Mouse (Mus musculus) heart, embryonic 14.5 days (tissue): ENCODE measurements around the gene Sdf2. TPM values are rescaled to one million over a fixed set of nuclear protein-coding genes. Genes with fewer than 3 reads are reported as not detected.

Experiments
- ATAC-seq: fragments of 200-750 bp; cut with Nextera tagmentation; 2 replicates; pipeline ENCODE4 v1.8.0; 2017; ENCODE audit warnings: low read depth, moderate TSS enrichment; ENCODE audit not compliant: insufficient number of reproducible peaks, insufficient read depth, low FRiP score
- H3K27ac ChIP-seq, 2 experiments: fragments of 200-500 bp in 1 of 2; fragments of 300-500 bp in 1 of 2; sonication (generic) in 1 of 2; replicated peaks in 1 of 2; 2 replicates each; pipeline ENCODE4 v1.5.1; 2012 to 2014; ENCODE audit warnings: low read depth in 2 of 2, low read length in 2 of 2, control low read depth in 1 of 2, mild to moderate bottlenecking in 1 of 2, mixed read lengths in 1 of 2; ENCODE audit not compliant: control insufficient read depth in 1 of 2, insufficient read depth in 1 of 2
- H3K27me3 ChIP-seq: fragments of 300-500 bp; sonication (generic); 2 replicates; pipeline ENCODE4 v1.6.1; 2014; ENCODE audit warnings: mild to moderate bottlenecking, low read length, control low read depth; ENCODE audit not compliant: control insufficient read depth, insufficient read depth
- H3K36me3 ChIP-seq: fragments of 300-500 bp; sonication (generic); 2 replicates; pipeline ENCODE4 v1.6.1; 2014; ENCODE audit warnings: mild to moderate bottlenecking, control low read depth, low read length, mixed read lengths; ENCODE audit not compliant: control insufficient read depth, insufficient read depth
- H3K4me1 ChIP-seq, 2 experiments: fragments of 200-500 bp in 1 of 2; fragments of 300-500 bp in 1 of 2; sonication (generic) in 1 of 2; 2 replicates each; pipeline ENCODE4 v1.6.1; 2012 to 2014; ENCODE audit warnings: low read length in 2 of 2, control low read depth in 1 of 2, mixed read lengths in 1 of 2; ENCODE audit not compliant: control insufficient read depth in 2 of 2, insufficient read depth in 2 of 2
- H3K4me2 ChIP-seq: fragments of 300-500 bp; sonication (generic); 2 replicates; pipeline ENCODE4 v1.6.1; 2014; ENCODE audit warnings: mild to moderate bottlenecking, low read length
- H3K4me3 ChIP-seq, 2 experiments: fragments of 200-500 bp in 1 of 2; fragments of 300-500 bp in 1 of 2; sonication (generic) in 1 of 2; 2 replicates each; pipeline ENCODE4 v1.5.1; 2012 to 2014; ENCODE audit warnings: low read length in 2 of 2, mild to moderate bottlenecking in 2 of 2, control low read depth in 1 of 2, low read depth in 1 of 2, moderate library complexity in 1 of 2; ENCODE audit not compliant: control insufficient read depth in 1 of 2, insufficient read depth in 1 of 2
- H3K9ac ChIP-seq: fragments of 300-500 bp; sonication (generic); 2 replicates; pipeline ENCODE4 v1.6.1; 2014; ENCODE audit warnings: mild to moderate bottlenecking, low read length
- H3K9me3 ChIP-seq: fragments of 300-500 bp; sonication (generic); 2 replicates; pipeline ENCODE4 v1.6.1; 2016; ENCODE audit warnings: low read length, control low read depth; ENCODE audit not compliant: control insufficient read depth
- WGBS: fragments of 180-500 bp; shearing (Covaris S2); extraction: QIAGEN DNeasy Blood & Tissue Kit; methylation state at CpG from one replicate; pipeline ENCODE4 v1.1.7; 2014; 5-methylcytosine and 5-hydroxymethylcytosine counted together
- polyA plus RNA-seq: library from polyadenylated mRNA; unstranded; fragments of >200 nt; fragmentation: Nextera tagmentation; extraction: Ambion mirVana; gene quantifications from 2 replicates; pipeline ENCODE4 v1.2.1, GENCODE M21; 2014

The Sdf2 gene
- polyA plus RNA-seq, 1 experiment from 2014 or later = 75.8 TPM

DNA sequence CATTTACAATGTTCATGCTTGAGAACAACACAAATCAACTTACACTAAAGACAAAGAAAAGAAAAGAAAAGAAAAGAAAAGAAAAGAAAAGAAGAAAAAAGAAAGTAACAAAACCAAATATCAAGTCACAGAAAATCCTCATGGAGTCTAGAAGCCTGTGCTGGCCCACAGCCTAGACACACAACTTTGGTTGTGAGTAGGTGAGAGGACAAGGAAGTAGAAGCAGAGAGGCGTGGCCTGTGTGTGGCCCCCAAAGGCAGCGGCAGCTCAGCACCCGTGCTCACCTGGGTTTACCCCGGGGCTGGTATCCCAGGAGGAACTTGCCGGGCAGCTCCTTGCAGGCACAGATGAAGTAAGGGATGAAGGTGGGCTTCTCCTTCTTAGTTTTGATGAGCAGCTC is 34.0 kb upstream of the Sdf2 start:
- ATAC-seq = no peak

DNA sequence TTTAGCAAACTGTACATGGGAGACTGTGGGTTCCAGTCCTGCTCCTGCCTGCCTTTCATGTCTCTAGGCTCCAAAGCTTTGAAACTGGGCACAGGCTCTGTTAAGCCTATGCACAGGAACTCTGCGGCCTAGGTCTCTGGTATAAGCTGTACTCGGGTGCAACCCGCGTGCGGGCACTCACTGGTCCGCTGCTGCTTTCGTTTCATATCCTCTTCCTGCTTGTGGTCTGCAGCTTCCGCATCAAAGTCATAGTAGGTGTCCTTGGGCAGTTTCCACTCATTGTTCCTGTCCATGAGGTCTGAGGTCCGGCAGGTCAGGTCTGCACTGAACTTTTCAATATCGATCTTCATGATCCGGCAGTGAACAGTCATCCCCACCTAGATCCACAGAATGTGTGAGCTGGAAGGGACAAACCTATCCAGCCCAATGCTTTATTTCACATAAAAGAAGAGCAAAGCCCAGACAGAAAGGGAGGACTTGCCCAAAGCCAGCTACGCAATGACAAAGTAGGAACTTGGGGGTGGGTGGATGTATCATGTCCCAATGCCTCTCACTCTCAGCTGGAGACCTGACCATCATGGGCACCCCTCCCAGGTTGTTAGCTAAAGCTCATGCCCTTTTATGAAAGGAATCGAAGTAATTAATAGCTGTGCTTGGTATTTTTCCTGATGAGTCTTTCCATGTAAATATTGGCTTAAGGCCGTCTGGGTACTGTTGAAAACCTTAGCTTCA is 32.3 kb upstream of the Sdf2 start:
- 95% methylated on average over 14 of the region's 14 CpGs for WGBS
- no peaks in the 10 kb centered on the region for H3K4me1 ChIP-seq
- no peak overlapping the region for H3K4me2 ChIP-seq

More for the DNA sequence above, 34.0 kb upstream of the Sdf2 start:
- Histone ChIP-seq H3K36me3 (peaks cover 100% of the 10 kb centered on the region), H3K4me3 (no peak overlapping the region), H3K27ac (no peak overlapping the region), H3K9ac (no peak overlapping the region), H3K9me3 (no peaks in the 10 kb centered on the region), H3K4me2 (no peak overlapping the region), H3K4me1 (no peaks in the 10 kb centered on the region), H3K27me3 (no peaks in the 10 kb centered on the region)
- WGBS = 79% methylated on average over 5 of the region's 5 CpGs

DNA sequence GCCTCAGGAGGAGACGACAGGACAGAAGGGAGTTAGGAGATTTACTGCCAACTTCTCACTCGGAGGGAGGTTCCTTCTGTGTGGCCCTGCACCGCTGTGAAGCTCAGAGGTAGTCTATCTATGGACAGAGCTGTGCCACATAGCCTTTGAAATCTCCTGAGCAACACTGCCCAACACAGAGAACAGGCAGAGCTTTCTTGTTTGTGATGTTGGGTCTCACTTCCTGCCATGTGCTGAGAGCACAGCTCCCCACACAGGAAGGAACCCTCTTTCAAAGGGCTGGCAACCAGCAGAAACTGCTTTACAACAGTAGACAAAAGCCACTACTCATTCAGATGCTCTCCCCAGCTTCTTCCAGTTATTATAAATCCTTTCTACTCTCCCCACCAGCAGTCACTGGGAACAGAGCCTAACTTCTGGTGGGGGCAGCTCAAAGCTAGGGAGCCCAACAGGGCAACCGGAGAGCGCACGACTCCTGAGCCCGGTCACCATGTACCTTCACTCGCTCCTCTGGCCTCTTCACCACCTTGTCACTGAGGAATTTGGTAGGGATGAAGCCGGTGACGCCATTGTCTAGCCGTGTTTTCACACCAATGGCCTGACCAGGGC is 29.7 kb upstream of the Sdf2 start:
- 85% methylated on average over 11 of the region's 11 CpGs for WGBS
- no peaks in the 10 kb centered on the region for H3K4me1 ChIP-seq
- no peak overlapping the region for H3K27ac ChIP-seq
- H3K9ac ChIP-seq = no peak overlapping the region
- no peaks in the 10 kb centered on the region for H3K9me3 ChIP-seq
- H3K27me3 ChIP-seq = no peaks in the 10 kb centered on the region
- peaks cover 100% of the 10 kb centered on the region for H3K36me3 ChIP-seq
- H3K4me2 ChIP-seq = no peak overlapping the region
- ATAC-seq = no peak
- H3K4me3 ChIP-seq = no peak overlapping the region

More for the DNA sequence above, 32.3 kb upstream of the Sdf2 start:
- H3K9me3 ChIP-seq = no peaks in the 10 kb centered on the region
- no peak overlapping the region for H3K4me3 ChIP-seq
- ATAC-seq = no peak
- no peak overlapping the region for H3K9ac ChIP-seq
- H3K27me3 ChIP-seq = no peaks in the 10 kb centered on the region
- H3K36me3 ChIP-seq = peaks cover 100% of the 10 kb centered on the region
- no peak overlapping the region for H3K27ac ChIP-seq

DNA sequence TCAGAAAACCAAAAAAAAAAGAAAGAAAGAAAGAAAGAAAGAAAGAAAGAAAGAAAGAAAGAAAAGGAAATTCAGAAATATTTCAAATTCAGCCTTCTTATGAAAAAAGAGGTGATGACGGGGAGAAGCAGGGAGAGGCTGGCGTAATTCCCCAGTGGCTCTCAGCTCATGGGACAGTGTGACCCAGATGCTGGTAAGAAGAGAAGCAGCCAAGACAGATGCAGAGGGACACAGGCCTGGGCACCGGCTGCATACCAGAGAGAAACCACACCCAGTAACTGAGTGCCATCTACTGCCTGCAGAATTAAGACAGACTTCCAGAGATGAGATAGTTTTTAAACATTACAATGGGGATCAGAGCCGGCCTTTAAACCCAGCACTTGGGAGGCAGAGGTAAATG is 22.0 kb upstream of the Sdf2 start:
- Histone ChIP-seq H3K9ac (no peak overlapping the region), H3K36me3 (peaks cover 99% of the 10 kb centered on the region), H3K4me3 (no peak overlapping the region), H3K27me3 (no peaks in the 10 kb centered on the region), H3K4me1 (no peaks in the 10 kb centered on the region), H3K27ac (no peak overlapping the region), H3K9me3 (no peaks in the 10 kb centered on the region), H3K4me2 (no peak overlapping the region)
- 90% methylated on average over 4 of the region's 4 CpGs for WGBS
- ATAC-seq = no peak

DNA sequence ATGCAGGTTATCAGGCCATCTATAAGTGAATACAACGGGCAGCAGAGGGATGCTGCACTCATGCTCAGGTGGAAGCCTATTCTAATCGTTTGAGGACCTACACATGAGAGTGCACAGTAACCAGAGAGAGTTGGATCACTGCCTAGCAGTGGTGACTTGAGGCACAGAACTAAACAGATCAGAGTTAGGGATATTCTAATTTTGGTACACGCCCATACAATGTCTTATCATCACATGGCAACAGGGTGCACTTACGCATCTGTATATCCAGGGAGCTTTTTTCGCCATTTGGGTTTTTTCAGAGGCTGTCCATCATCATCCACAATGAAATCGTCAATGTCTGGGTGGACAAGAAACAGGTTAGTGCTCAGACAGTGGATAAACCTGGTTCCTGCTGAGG is 14.0 kb upstream of the Sdf2 start:
- 81% methylated on average over 6 of the region's 6 CpGs for WGBS
- no peaks in the 10 kb centered on the region for H3K27me3 ChIP-seq
- H3K4me2 ChIP-seq = no peak overlapping the region
- H3K9me3 ChIP-seq = no peaks in the 10 kb centered on the region
- no peaks in the 10 kb centered on the region for H3K4me1 ChIP-seq
- H3K9ac ChIP-seq = no peak overlapping the region
- no peak overlapping the region for H3K4me3 ChIP-seq
- ATAC-seq = no peak
- H3K36me3 ChIP-seq = peaks cover 85% of the 10 kb centered on the region
- H3K27ac ChIP-seq = no peak overlapping the region

DNA sequence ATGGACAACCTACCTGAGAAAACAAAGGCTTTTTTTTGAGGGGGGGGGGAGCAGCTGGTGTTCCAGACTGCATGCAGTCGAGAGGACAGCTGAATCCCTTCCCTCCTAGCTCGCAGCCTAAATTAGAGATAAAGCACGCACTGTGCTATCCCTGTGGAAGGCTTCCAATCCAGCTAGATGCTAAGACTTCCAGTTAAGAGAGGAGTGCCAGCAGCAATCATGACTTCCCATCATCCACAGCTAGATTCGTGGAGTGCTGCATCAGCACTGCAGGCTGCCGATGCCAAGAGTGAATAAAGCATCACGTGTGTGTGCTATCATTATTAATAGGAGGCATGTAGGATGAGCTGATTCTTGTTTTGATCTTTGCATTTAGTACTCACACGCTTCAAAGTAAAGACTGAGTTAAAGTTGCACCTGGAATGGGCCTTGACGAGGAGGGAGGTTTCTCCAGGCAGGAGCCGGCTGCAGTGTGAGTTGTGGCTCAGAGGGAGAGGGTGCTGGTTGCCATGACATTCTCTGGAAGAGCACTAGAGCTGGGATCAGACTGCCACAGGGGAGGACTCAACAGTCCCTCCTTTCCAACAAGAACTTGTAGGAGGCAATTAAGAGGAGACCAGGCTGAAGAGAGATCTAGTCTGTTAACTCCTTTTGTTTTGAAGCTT is 5.2 kb upstream of the Sdf2 start:
- no peak for ATAC-seq
- H3K9ac ChIP-seq = no peak overlapping the region
- peaks cover 2 to 9% of the 10 kb centered on the region in 2 experiments; a peak in 3 of 4 replicates for H3K4me1 ChIP-seq
- no peaks in the 10 kb centered on the region for H3K9me3 ChIP-seq
- WGBS = 76% methylated on average over 9 of the region's 9 CpGs
- peaks cover 27% of the 10 kb centered on the region for H3K36me3 ChIP-seq
- H3K27ac ChIP-seq = no peak overlapping the region
- H3K27me3 ChIP-seq = no peaks in the 10 kb centered on the region
- no peak overlapping the region for H3K4me2 ChIP-seq
- no peak overlapping the region for H3K4me3 ChIP-seq

DNA sequence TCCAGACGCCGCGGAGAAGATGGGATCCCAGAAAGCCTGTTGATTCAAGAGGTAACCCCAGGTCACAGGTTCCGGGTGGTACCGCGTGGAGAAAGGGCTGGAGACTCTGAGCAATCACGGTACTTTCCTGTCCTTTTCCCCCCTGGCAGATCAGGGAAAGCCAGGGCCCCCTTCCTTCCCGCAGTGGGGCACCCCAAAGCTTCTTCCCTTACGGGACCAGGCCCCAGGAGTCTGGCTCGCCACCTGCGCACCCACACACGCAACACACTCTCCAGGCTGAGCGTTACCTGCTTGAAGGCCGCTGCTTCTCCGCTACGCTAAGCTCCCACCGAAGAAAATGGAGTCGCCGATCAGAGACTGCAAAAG is 302 bp upstream of the Sdf2 start:
- Histone ChIP-seq H3K4me2 (peak overlapping the region; percentile 92), H3K9me3 (no peaks in the 10 kb centered on the region), H3K36me3 (peaks cover 14% of the 10 kb centered on the region), H3K27me3 (no peaks in the 10 kb centered on the region), H3K4me3 (peak overlapping the region; percentile 90 to 94), H3K27ac (peak overlapping the region; percentile 45 to 97; a peak in 3 of 4 replicates), H3K4me1 (peaks cover 2 to 21% of the 10 kb centered on the region in 2 experiments; a peak in 3 of 4 replicates), H3K9ac (peak overlapping the region; percentile 97)
- peak; percentile 47 for ATAC-seq
- 0% methylated on average over 19 of the region's 19 CpGs for WGBS
